Comparison of ENCODE assay signal across 17 mouse cellular contexts in genomic region chr11:113436299-113436698, GRCm38 (mm10).
"Had no signal": no experiment of that assay in that cellular context is flagged by ENCODE, and none has a peak within 500 bp of the region (broad histone marks: within the 10 kb centered on the region; RNA-seq: fewer than 3 reads in every experiment).

No protein-coding gene starts in this region.

- H3K27ac ChIP-seq: liver, embryonic 13.5 days; liver, embryonic 15.5 days; macrophage; midbrain, embryonic 13.5 days; midbrain, embryonic 15.5 days; neural tube, embryonic 12.5 days; stomach, embryonic 15.5 days; stomach, postnatal 0 days had no signal

- DNase-seq: liver, embryonic 13.5 days; liver, postnatal 0 days; lung, postnatal 14 days; right cerebral cortex, postnatal 14 days; thymus, adult 2 months; thymus, postnatal 25 days; thymus, postnatal 4 days had no signal

- ATAC-seq: liver, postnatal 0 days; midbrain, embryonic 13.5 days; midbrain, embryonic 15.5 days had no signal

- H3K4me3 ChIP-seq: liver, embryonic 13.5 days; liver, embryonic 15.5 days; megakaryocyte, embryonic 14.5 days; midbrain, embryonic 13.5 days; midbrain, embryonic 15.5 days; neural tube, embryonic 12.5 days; stomach, embryonic 15.5 days had no signal

- H3K36me3 ChIP-seq: liver, embryonic 15.5 days; midbrain, embryonic 13.5 days; midbrain, embryonic 15.5 days; neural tube, embryonic 12.5 days; stomach, embryonic 15.5 days had no signal

- H3K4me1 ChIP-seq: liver, embryonic 13.5 days; liver, embryonic 15.5 days had no signal

- H3K27me3 ChIP-seq: liver, embryonic 13.5 days; liver, embryonic 15.5 days; megakaryocyte, embryonic 14.5 days; midbrain, embryonic 15.5 days; neural tube, embryonic 12.5 days; stomach, embryonic 15.5 days had no signal

- H3K4me2 ChIP-seq: liver, embryonic 11.5 days; liver, embryonic 13.5 days; liver, embryonic 15.5 days; midbrain, embryonic 11.5 days; midbrain, embryonic 13.5 days; midbrain, embryonic 15.5 days; neural tube, embryonic 12.5 days; stomach, embryonic 15.5 days had no signal

- H3K9me3 ChIP-seq: liver, embryonic 15.5 days; midbrain, embryonic 15.5 days; stomach, embryonic 15.5 days had no signal

- H3K9ac ChIP-seq: liver, embryonic 13.5 days; liver, embryonic 15.5 days; liver, postnatal 0 days; midbrain, embryonic 13.5 days; midbrain, embryonic 15.5 days; neural tube, embryonic 12.5 days; stomach, embryonic 15.5 days had no signal
